Mouse (Mus musculus) G1E (cell line): ENCODE measurements around the gene Ptprr. TPM values are rescaled to one million over a fixed set of nuclear protein-coding genes. Genes with fewer than 3 reads are reported as not detected.

Experiments used
- ATAC-seq: 2 replicates; pipeline ENCODE4 v1.8.0; 2016; ENCODE audit warnings: mild to moderate bottlenecking; ENCODE audit not compliant: insufficient number of reproducible peaks, poor library complexity, low FRiP score, severe bottlenecking; ENCODE audit errors: extremely low read depth
- DNase-seq: peaks from one replicate; pipeline ENCODE4 v3.0.0; 2012; ENCODE audit warnings: low spot score
- H3K27me3 ChIP-seq: 2 replicates; pipeline ENCODE4 v1.6.1; 2012; ENCODE audit warnings: mild to moderate bottlenecking, low read length, inconsistent platforms; ENCODE audit not compliant: insufficient read depth
- H3K36me3 ChIP-seq: replicated peaks from 2 replicates; pipeline ENCODE3; 2012; ENCODE audit warnings: mild to moderate bottlenecking, inconsistent platforms
- H3K4me1 ChIP-seq: 2 replicates; pipeline ENCODE4 v1.6.1; 2012; ENCODE audit warnings: low read depth, low read length, inconsistent platforms, mixed read lengths; ENCODE audit not compliant: insufficient read depth
- H3K4me3 ChIP-seq: 2 replicates; pipeline ENCODE4 v1.5.1; 2012; ENCODE audit warnings: low read depth, mild to moderate bottlenecking, inconsistent platforms, low read length, moderate library complexity, mixed read lengths
- H3K9me3 ChIP-seq: replicated peaks from 2 replicates; pipeline ENCODE4 v1.6.1; 2012; ENCODE audit warnings: inconsistent platforms
- CTCF ChIP-seq: IDR thresholded peaks from 2 replicates; pipeline ENCODE4 v1.5.1; 2012; ENCODE audit warnings: low read depth, low read length, inconsistent platforms, mixed read lengths
- GATA1 ChIP-seq: IDR thresholded peaks from 2 replicates; pipeline ENCODE4 v1.6.1; 2012; ENCODE audit warnings: borderline replicate concordance, low read length, inconsistent platforms, mixed read lengths
- GATA2 ChIP-seq: IDR thresholded peaks from 2 replicates; pipeline ENCODE4 v1.6.1; 2012; ENCODE audit warnings: low read depth, low read length, inconsistent platforms, borderline replicate concordance
- POLR2AphosphoS5 ChIP-seq: IDR thresholded peaks from 2 replicates; pipeline ENCODE4 v1.6.1; 2012; ENCODE audit warnings: low read depth, low read length, inconsistent platforms; ENCODE audit not compliant: insufficient replicate concordance
- TAL1 ChIP-seq: conservative IDR thresholded peaks from 2 replicates; pipeline ENCODE4 v1.6.1; 2012; ENCODE audit warnings: low read depth, low read length, inconsistent platforms, mixed read lengths
- polyA plus RNA-seq: library from polyadenylated mRNA; stranded (reverse); fragments of >175 nt; gene quantifications from 2 replicates; pipeline ENCODE4 v1.2.3, GENCODE M21; 2012
- total RNA-seq, 2 experiments: library from RNA; stranded (forward) in 1 of 2; stranded (reverse) in 1 of 2; fragments of 200-1000 nt in 1 of 2; fragments of >200 nt in 1 of 2; fragmentation: Nextera tagmentation in 1 of 2; gene quantifications; 2 replicates each; pipeline ENCODE4 v1.2.3; 2014 to 2017

The Ptprr gene
- total and polyA plus RNA-seq, 3 experiments, result 0.11 TPM; not detected in 2

- H3K36me3 ChIP-seq, result no peaks in the 10 kb centered on the region
- peaks cover 9% of the 10 kb centered on the region for H3K9me3 ChIP-seq
- DNase-seq (no peak), ATAC-seq (no peak)
- H3K4me3 ChIP-seq, result no peak overlapping the region
- no peaks in the 10 kb centered on the region for H3K27me3 ChIP-seq
- no peak for TF ChIP-seq CTCF
- TF ChIP-seq GATA2, result no peak
- no peak for TF ChIP-seq GATA1
- no peak for TF ChIP-seq TAL1
- TF ChIP-seq POLR2AphosphoS5, result no peak
- H3K4me1 ChIP-seq, result no peaks in the 10 kb centered on the region
These were observed 112.4 kb downstream of the Ptprr start for GRCm38 (mm10) chr10:116130401-116130800.

- Histone ChIP-seq H3K36me3 (no peaks in the 10 kb centered on the region), H3K4me3 (no peak overlapping the region), H3K27me3 (no peaks in the 10 kb centered on the region), H3K4me1 (no peaks in the 10 kb centered on the region), H3K9me3 (peaks cover 12% of the 10 kb centered on the region)
- DNase-seq (no peak), ATAC-seq (no peak)
- TF ChIP-seq TAL1, result no peak
- no peak for TF ChIP-seq GATA2
- TF ChIP-seq GATA1, result no peak
- no peak for TF ChIP-seq POLR2AphosphoS5
- no peak for TF ChIP-seq CTCF
These were observed 113.2 kb downstream of the Ptprr start for GRCm38 (mm10) chr10:116131223-116131622.

- Histone ChIP-seq H3K4me1 (no peaks in the 10 kb centered on the region), H3K36me3 (no peaks in the 10 kb centered on the region), H3K4me3 (no peak overlapping the region), H3K27me3 (no peaks in the 10 kb centered on the region), H3K9me3 (peaks cover 12% of the 10 kb centered on the region)
- ATAC-seq (no peak), DNase-seq (no peak)
- TF ChIP-seq POLR2AphosphoS5, result no peak
- TF ChIP-seq TAL1, result no peak
- TF ChIP-seq GATA1, result no peak
- TF ChIP-seq CTCF, result no peak
- TF ChIP-seq GATA2, result no peak
These were observed 114.2 kb downstream of the Ptprr start for GRCm38 (mm10) chr10:116132233-116132632.

- Histone ChIP-seq H3K36me3 (no peaks in the 10 kb centered on the region), H3K4me1 (no peaks in the 10 kb centered on the region), H3K9me3 (peaks cover 24% of the 10 kb centered on the region), H3K4me3 (no peak overlapping the region), H3K27me3 (no peaks in the 10 kb centered on the region)
- ATAC-seq (no peak), DNase-seq (no peak)
- TF ChIP-seq GATA1, result no peak
- TF ChIP-seq GATA2, result no peak
- TF ChIP-seq CTCF, result no peak
- TF ChIP-seq POLR2AphosphoS5, result no peak
- no peak for TF ChIP-seq TAL1
These were observed 117.2 kb downstream of the Ptprr start for GRCm38 (mm10) chr10:116135187-116135586.

- Histone ChIP-seq H3K4me3 (no peak overlapping the region), H3K9me3 (peaks cover 29% of the 10 kb centered on the region), H3K4me1 (no peaks in the 10 kb centered on the region), H3K36me3 (no peaks in the 10 kb centered on the region), H3K27me3 (no peaks in the 10 kb centered on the region)
- no peak for ATAC-seq
- DNase-seq, result no peak
- TF ChIP-seq GATA1 (no peak), POLR2AphosphoS5 (no peak), TAL1 (no peak), GATA2 (no peak), CTCF (no peak)
These were observed 122.2 kb downstream of the Ptprr start for GRCm38 (mm10) chr10:116140226-116140625.

- Histone ChIP-seq H3K36me3 (no peaks in the 10 kb centered on the region), H3K9me3 (peaks cover 24% of the 10 kb centered on the region), H3K27me3 (no peaks in the 10 kb centered on the region), H3K4me3 (no peak overlapping the region), H3K4me1 (no peaks in the 10 kb centered on the region)
- DNase-seq (no peak), ATAC-seq (no peak; the same call in 1 of the 2 replicates)
- TF ChIP-seq TAL1 (no peak), POLR2AphosphoS5 (no peak), CTCF (no peak), GATA1 (no peak), GATA2 (no peak)
These were observed 125.7 kb downstream of the Ptprr start for GRCm38 (mm10) chr10:116143684-116144083.

GRCm38 (mm10) chr10:116146091-116146490 is 128.1 kb downstream of the Ptprr start:
- Histone ChIP-seq H3K4me3 (no peak overlapping the region), H3K36me3 (no peaks in the 10 kb centered on the region), H3K9me3 (peaks cover 20% of the 10 kb centered on the region), H3K4me1 (no peaks in the 10 kb centered on the region), H3K27me3 (no peaks in the 10 kb centered on the region)
- DNase-seq (no peak), ATAC-seq (no peak)
- no peak for TF ChIP-seq GATA1
- TF ChIP-seq TAL1, result no peak
- TF ChIP-seq POLR2AphosphoS5, result no peak
- TF ChIP-seq GATA2, result no peak
- TF ChIP-seq CTCF, result no peak
